ENCODE assay signal across 14 mouse cellular contexts in the genomic region with DNA sequence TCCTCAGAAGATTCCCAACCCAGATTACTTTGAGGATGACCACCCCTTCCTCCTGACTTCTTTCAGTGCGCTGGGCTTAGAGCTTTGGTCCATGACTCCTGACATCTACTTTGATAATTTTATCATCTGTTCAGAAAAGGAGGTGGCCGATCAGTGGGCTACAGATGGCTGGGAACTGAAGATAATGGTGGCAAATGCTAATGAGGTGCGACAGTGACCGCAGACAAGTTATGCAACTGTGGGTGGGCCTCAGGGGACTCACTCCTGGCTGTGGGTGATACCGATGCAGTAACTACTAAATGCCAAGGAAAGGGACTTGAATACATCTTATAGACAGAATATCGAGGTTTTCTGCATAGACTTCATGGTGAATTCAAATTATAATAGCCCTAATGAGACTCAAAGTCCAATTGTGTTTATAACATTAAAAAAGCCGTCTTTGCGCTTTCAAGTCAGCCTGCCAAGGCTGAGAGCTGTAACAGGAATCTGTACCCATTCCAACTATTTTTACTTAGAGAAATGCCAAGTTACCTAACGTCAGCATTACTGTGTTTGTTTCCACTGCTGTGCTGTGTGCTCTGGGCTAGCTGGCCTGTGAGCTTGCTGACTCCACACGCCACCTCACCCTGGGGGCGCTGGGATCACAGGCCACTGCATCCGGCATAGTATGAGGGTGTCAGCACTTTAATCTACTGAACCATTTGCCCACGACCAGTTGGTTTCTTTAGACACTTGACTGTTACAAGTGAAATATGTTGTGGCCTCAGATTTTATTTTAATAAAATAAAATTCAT. TPM values are rescaled to one million over a fixed set of nuclear protein-coding genes. Genes with fewer than 3 reads are reported as not detected.
DNase-seq lines count a peak whose midpoint lies in the region; ATAC-seq and TF ChIP-seq lines count a peak whose summit lies in the region.
"Had no signal": no experiment of that assay in that cellular context is flagged by ENCODE, and none has a peak within 500 bp of the region (broad histone marks: within the 10 kb centered on the region; RNA-seq: fewer than 3 reads in every experiment).

No protein-coding gene starts in this region.

- peak; percentile 96 for ATAC-seq in megakaryocyte-erythroid progenitor cell, adult 5-6 weeks (replicated peaks; ENCODE audit: low FRiP score, low TSS enrichment, poor library complexity, severe bottlenecking)
- ATAC-seq: activated CD4-positive, CD25-positive, alpha-beta regulatory T cell, adult 4 months had no signal

- H3K4me1 ChIP-seq in lung, adult 2 months (ENCODE audit: control insufficient read depth, insufficient read depth, low read length), result no peaks in the 10 kb centered on the region
- H3K4me1 ChIP-seq: hindbrain, embryonic 12.5 days had no signal

- WGBS in lung, adult 2 months, result 55% methylated on average over 13 of the region's 13 CpGs

- DNase-seq in lung, postnatal 10 days, result peak; percentile 12
- no peak for DNase-seq in lung, adult 2 months
- peak; percentile 70 for DNase-seq in c-Kit-positive CD71-positive TER-119-negative erythroid progenitor cells, embryonic 14.5 days (ENCODE audit: low read depth)
- peak; percentile 44 to 83 for DNase-seq in kidney, postnatal 25 days
- DNase-seq in natural killer cell, adult 2 months (ENCODE audit: low spot score in 2 of 2), result no peak
- DNase-seq in urinary bladder, postnatal 10 days (ENCODE audit: low spot score), result no peak
- DNase-seq in left cerebral cortex, adult 9 months (ENCODE audit: low spot score in 2 of 2), result no peak
- DNase-seq: cerebellum, adult 11-12 months had no signal

- H3K4me3 ChIP-seq in lung, adult 2 months (replicated peaks; ENCODE audit: extremely low read depth, low read depth, low read length), result no peak overlapping the region
- H3K4me3 ChIP-seq: hindbrain, embryonic 12.5 days; left cerebral cortex, adult 2 months; lung, embryonic 15.5 days had no signal

- no peak for TF ChIP-seq CTCF in lung, adult 2 months (IDR thresholded peaks at IDR 0.05; ENCODE audit: insufficient read depth, low read length)

- TF ChIP-seq POLR2A in lung, adult 2 months (IDR thresholded peaks at IDR 0.05; ENCODE audit: borderline replicate concordance, extremely low read depth, low read depth, low read length), result no peak

RNA-seq across cellular contexts. Expression of a gene that starts 33.6 kb away (rescaled TPM):
- not detected in 2 replicates for polyA plus RNA-seq in lung, adult 2 months (2012; rRNA removed)
- 1.1 and 1.2 TPM in 2 replicates for total RNA-seq in megakaryocyte-erythroid progenitor cell, adult 5-6 weeks (2014; fragmentation: Nextera tagmentation)
- 0.19 and 0.95 TPM in 2 replicates for total RNA-seq in megakaryocyte-erythroid progenitor cell, adult 5-6 weeks (2017)
- total RNA-seq: heart, adult 8-10 months had no signal

RNA-seq across cellular contexts. Expression of a gene that starts 35.0 kb away (rescaled TPM):
- 9.7 and 12.6 TPM in 2 replicates for polyA plus RNA-seq in lung, adult 2 months (2012; rRNA removed)
- total RNA-seq in megakaryocyte-erythroid progenitor cell, adult 5-6 weeks (2014; fragmentation: Nextera tagmentation), result 97.8 and 106 TPM in 2 replicates
- 83.0 and 91.3 TPM in 2 replicates for total RNA-seq in megakaryocyte-erythroid progenitor cell, adult 5-6 weeks (2017)

Comparison
In these comparisons a context has a peak if more than half of its experiments do, and no peak if none do; other contexts are left out.
1. DNase-seq: peak in lung, postnatal 10 days (single experiment), c-Kit-positive CD71-positive TER-119-negative erythroid progenitor cells, embryonic 14.5 days (single experiment) and kidney, postnatal 25 days (2 of 2); none in lung, adult 2 months (single experiment), natural killer cell, adult 2 months (0 of 2), urinary bladder, postnatal 10 days (single experiment) and left cerebral cortex, adult 9 months (0 of 2).